Mouse (Mus musculus): ENCODE results near the gene Phf23. TPM values are rescaled to one million over a fixed set of nuclear protein-coding genes. Genes with fewer than 3 reads are reported as not detected.

The Phf23 gene
- polyA plus RNA-seq (2012; ENCODE audit: insufficient read depth, insufficient read length, low replicate concordance, missing spikeins), result not detected in 2 replicates

DNA sequence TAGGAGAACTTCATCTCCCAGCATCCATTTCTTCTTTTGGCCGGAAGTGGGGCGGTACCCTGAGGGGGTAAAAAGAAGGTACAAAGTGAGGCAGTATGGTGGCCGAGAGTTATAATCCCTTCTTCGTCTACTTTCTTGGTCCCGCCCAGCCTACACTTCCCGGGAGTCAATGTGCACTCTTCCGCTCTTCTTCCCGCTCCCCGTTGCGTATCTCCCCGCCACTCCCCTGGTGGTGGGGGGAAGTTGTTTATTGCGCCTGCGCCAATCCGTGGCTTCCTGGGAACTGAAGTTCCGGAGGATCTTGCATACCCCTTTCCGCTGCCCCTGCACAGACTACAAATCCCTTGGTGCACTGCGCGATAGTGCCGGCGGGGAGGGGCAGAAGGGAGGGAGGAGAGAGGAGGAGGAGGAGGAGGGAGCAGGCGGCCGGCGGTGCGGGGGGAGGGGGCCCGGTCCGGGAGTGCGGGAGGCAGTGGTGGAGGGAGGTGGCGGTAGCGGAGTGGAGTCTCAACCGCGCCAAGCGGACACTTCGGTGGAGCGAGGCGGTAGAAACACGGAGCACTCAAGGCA, at the start of gene Phf23:
TSS of gene Phf23 (plus strand) at position 387 of the 570 bp plus-strand sequence.
- H3K4me3 ChIP-seq (ENCODE audit: insufficient read depth, low read depth, low read length), result peak within 1 kb of the TSS; percentile 95
- under 1% methylated on average over 36 of the region's 36 CpGs for WGBS

GRCm38 (mm10) chr11:69945997-69946891, 49.3 kb upstream of the Phf23 start:
- H3K4me1 ChIP-seq (ENCODE audit: control insufficient read depth, insufficient read depth, low read length), result peaks cover 11% of the 10 kb centered on the region
- no peak overlapping the region for H3K27ac ChIP-seq (ENCODE audit: insufficient read depth, low read depth, low read length)
- 90% methylated on average over 18 of the region's 18 CpGs for WGBS
- no peak for TF ChIP-seq CTCF (IDR thresholded peaks at IDR 0.05; ENCODE audit: insufficient read depth, low read depth, low read length)
- TF ChIP-seq POLR2A (IDR thresholded peaks at IDR 0.05; ENCODE audit: insufficient read depth, low read depth, low read length), result no peak
- no peak overlapping the region for H3K4me3 ChIP-seq (ENCODE audit: insufficient read depth, low read depth, low read length)

More for the DNA sequence above, at the start of gene Phf23:
- TF ChIP-seq CTCF (IDR thresholded peaks at IDR 0.05; ENCODE audit: insufficient read depth, low read depth, low read length) (no peak), POLR2A (IDR thresholded peaks at IDR 0.05; ENCODE audit: insufficient read depth, low read depth, low read length) (peak; percentile 22; the same call in 1 of the 2 replicates)
- H3K4me1 ChIP-seq (ENCODE audit: control insufficient read depth, insufficient read depth, low read length), result peaks cover 6% of the 10 kb centered on the region; the same call in 1 of the 2 replicates
- H3K27ac ChIP-seq (ENCODE audit: insufficient read depth, low read depth, low read length), result peak within 1 kb of the TSS; percentile 79

- WGBS, result 9% methylated on average over 29 of the region's 29 CpGs
- Histone ChIP-seq H3K27ac (ENCODE audit: insufficient read depth, low read depth, low read length) (no peak overlapping the region), H3K4me1 (ENCODE audit: control insufficient read depth, insufficient read depth, low read length) (peaks cover 11% of the 10 kb centered on the region), H3K4me3 (ENCODE audit: insufficient read depth, low read depth, low read length) (peak overlapping the region; percentile 20; the same call in 1 of the 2 replicates)
- TF ChIP-seq POLR2A (IDR thresholded peaks at IDR 0.05; ENCODE audit: insufficient read depth, low read depth, low read length) (no peak), CTCF (IDR thresholded peaks at IDR 0.05; ENCODE audit: insufficient read depth, low read depth, low read length) (no peak)
Measured at GRCm38 (mm10) chr11:69947337-69948065, 48.1 kb upstream of the Phf23 start.

DNA sequence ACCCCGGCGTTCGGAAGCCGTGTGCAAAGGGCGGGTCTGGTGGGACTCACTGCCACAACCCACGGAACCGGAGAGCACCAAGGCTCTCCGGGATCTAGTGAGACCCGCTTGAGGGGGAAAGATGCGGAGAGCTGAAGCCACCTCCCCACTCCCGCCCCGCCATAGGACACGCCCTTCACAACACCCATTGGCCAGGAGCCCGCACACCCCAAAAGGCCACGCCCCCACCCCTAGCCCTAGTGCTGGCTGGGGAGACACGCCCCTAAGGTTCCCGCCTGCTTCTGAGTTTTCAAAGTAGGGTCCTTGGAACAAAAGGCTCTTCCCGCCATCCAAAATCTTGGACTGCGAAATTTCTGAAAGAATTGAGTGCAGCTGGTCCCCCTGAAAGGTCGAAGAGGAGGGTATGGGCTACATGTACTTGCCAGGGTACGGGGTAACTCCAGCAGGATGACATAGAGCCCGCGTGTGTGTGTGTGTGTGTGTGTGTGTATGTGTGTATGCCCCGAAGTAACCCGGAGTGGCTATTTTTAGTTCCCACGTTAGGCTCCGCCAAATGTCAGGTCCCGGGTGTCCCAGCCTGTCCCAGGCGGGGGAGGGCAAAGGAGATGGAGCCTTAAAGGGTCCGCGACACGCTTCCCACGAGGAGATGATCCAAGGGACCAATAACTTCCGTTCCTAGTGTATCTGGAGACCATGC, 47.4 kb upstream of the Phf23 start, which contains the start of gene Slc2a4:
TSS of gene Slc2a4 (minus strand) at position 123 of the 697 bp plus-strand sequence.
- WGBS, result under 1% methylated on average over 33 of the region's 34 CpGs
- Histone ChIP-seq H3K4me3 (ENCODE audit: insufficient read depth, low read depth, low read length) (peak within 1 kb of the TSS; percentile 20; the same call in 1 of the 2 replicates), H3K27ac (ENCODE audit: insufficient read depth, low read depth, low read length) (no peak within 1 kb of the TSS), H3K4me1 (ENCODE audit: control insufficient read depth, insufficient read depth, low read length) (peaks cover 11% of the 10 kb centered on the region)
- no peak for TF ChIP-seq POLR2A (IDR thresholded peaks at IDR 0.05; ENCODE audit: insufficient read depth, low read depth, low read length)
- no peak for TF ChIP-seq CTCF (IDR thresholded peaks at IDR 0.05; ENCODE audit: insufficient read depth, low read depth, low read length)

GRCm38 (mm10) chr11:69948763-69949150, 46.8 kb upstream of the Phf23 start:
- peak; percentile 50 for TF ChIP-seq CTCF (IDR thresholded peaks at IDR 0.05; ENCODE audit: insufficient read depth, low read depth, low read length)
- no peak for TF ChIP-seq POLR2A (IDR thresholded peaks at IDR 0.05; ENCODE audit: insufficient read depth, low read depth, low read length)
- Histone ChIP-seq H3K27ac (ENCODE audit: insufficient read depth, low read depth, low read length) (no peak overlapping the region), H3K4me3 (ENCODE audit: insufficient read depth, low read depth, low read length) (no peak overlapping the region), H3K4me1 (ENCODE audit: control insufficient read depth, insufficient read depth, low read length) (peaks cover 11% of the 10 kb centered on the region)
- WGBS, result under 1% methylated on average over 14 of the region's 14 CpGs

- no peak for TF ChIP-seq CTCF (IDR thresholded peaks at IDR 0.05; ENCODE audit: insufficient read depth, low read depth, low read length)
- no peak for TF ChIP-seq POLR2A (IDR thresholded peaks at IDR 0.05; ENCODE audit: insufficient read depth, low read depth, low read length)
- H3K4me3 ChIP-seq (ENCODE audit: insufficient read depth, low read depth, low read length), result no peak overlapping the region
- peaks cover 11% of the 10 kb centered on the region for H3K4me1 ChIP-seq (ENCODE audit: control insufficient read depth, insufficient read depth, low read length)
- H3K27ac ChIP-seq (ENCODE audit: insufficient read depth, low read depth, low read length), result no peak overlapping the region
- WGBS, result 45% methylated on average over 4 of the region's 4 CpGs
Measured at GRCm38 (mm10) chr11:69950807-69951459, 44.6 kb upstream of the Phf23 start.

- no peak for TF ChIP-seq CTCF (IDR thresholded peaks at IDR 0.05; ENCODE audit: insufficient read depth, low read depth, low read length)
- TF ChIP-seq POLR2A (IDR thresholded peaks at IDR 0.05; ENCODE audit: insufficient read depth, low read depth, low read length), result no peak
- Histone ChIP-seq H3K27ac (ENCODE audit: insufficient read depth, low read depth, low read length) (no peak overlapping the region), H3K4me1 (ENCODE audit: control insufficient read depth, insufficient read depth, low read length) (peaks cover 11% of the 10 kb centered on the region), H3K4me3 (ENCODE audit: insufficient read depth, low read depth, low read length) (no peak overlapping the region)
- WGBS, result 36% methylated on average over 1 of the region's 1 CpGs
Measured at GRCm38 (mm10) chr11:69952274-69952673, 43.3 kb upstream of the Phf23 start.
